Mouse (Mus musculus): ENCODE measurements around the gene Atp6ap1l. TPM values are rescaled to one million over a fixed set of nuclear protein-coding genes. Genes with fewer than 3 reads are reported as not detected.

Atp6ap1l gene
- polyA plus RNA-seq, 1 experiment from 2014 or later, result 0.92 TPM

GRCm38 (mm10) chr13:90840530-90841212, 64.5 kb downstream of the Atp6ap1l start:
- H3K27ac ChIP-seq, result 0 out of 2 replicates have a peak overlapping the region, but pooled peaks have one; percentile 8
- peak overlapping the region; percentile 9; the same call in 1 of the 2 replicates for H3K4me2 ChIP-seq
- ATAC-seq (replicated peaks; ENCODE audit: insufficient number of reproducible peaks, insufficient read depth, low FRiP score, low read depth), result peak; percentile 50; the same call in 1 of the 2 replicates
- 0 out of 2 replicates have a peak, but pooled peaks cover 2% of the 10 kb centered on the region for H3K27me3 ChIP-seq
- 46% methylated on average over 15 of the region's 15 CpGs for WGBS
- no peak overlapping the region for H3K9ac ChIP-seq
- peaks cover 9% of the 10 kb centered on the region for H3K4me1 ChIP-seq (replicated peaks)
- no peaks in the 10 kb centered on the region for H3K9me3 ChIP-seq (replicated peaks)
- no peaks in the 10 kb centered on the region for H3K36me3 ChIP-seq
- H3K4me3 ChIP-seq, result no peak overlapping the region

GRCm38 (mm10) chr13:90833641-90834207, 71.4 kb downstream of the Atp6ap1l start:
- no peaks in the 10 kb centered on the region for H3K36me3 ChIP-seq
- no peak overlapping the region for H3K9ac ChIP-seq
- no peak overlapping the region for H3K4me2 ChIP-seq
- peaks cover 7% of the 10 kb centered on the region for H3K4me1 ChIP-seq (replicated peaks)
- H3K27ac ChIP-seq, result peak overlapping the region; percentile 20; the same call in 1 of the 2 replicates
- H3K27me3 ChIP-seq, result no peaks in the 10 kb centered on the region
- ATAC-seq (replicated peaks; ENCODE audit: insufficient number of reproducible peaks, insufficient read depth, low FRiP score, low read depth), result peak; percentile 62; the same call in 1 of the 2 replicates
- H3K4me3 ChIP-seq, result no peak overlapping the region
- WGBS, result 54% methylated on average over 7 of the region's 7 CpGs
- no peaks in the 10 kb centered on the region for H3K9me3 ChIP-seq (replicated peaks)

Other genes starting within 250 kb of the Atp6ap1l start
- gene Rps23, start 17.6 kb upstream of the Atp6ap1l start, polyA plus RNA-seq (2015; fragmentation: Nextera tagmentation; extraction: Ambion mirVana), result 97.2 and 135 TPM in 2 replicates